Mouse (Mus musculus): ENCODE results near the gene Tub.

GRCm38 (mm10) chr7:109003653-109004052, 53.5 kb downstream of the Tub start:
- no peak for TF ChIP-seq ZNF384 (IDR thresholded peaks at IDR 0.05; ENCODE audit: low read depth, low read length)
- no peak for TF ChIP-seq ZC3H11A (IDR thresholded peaks at IDR 0.05; ENCODE audit: borderline replicate concordance, low read depth, low read length)
- TF ChIP-seq CHD2 (IDR thresholded peaks at IDR 0.05; ENCODE audit: low read depth, low read length): no peak
- no peak for TF ChIP-seq MAFK (IDR thresholded peaks at IDR 0.05; ENCODE audit: insufficient read depth, low read depth, low read length)
- TF ChIP-seq HCFC1 (IDR thresholded peaks at IDR 0.05; ENCODE audit: borderline replicate concordance, insufficient read depth, low read length): no peak

All from ES-E14 (cell line).